Mouse (Mus musculus) CD4-positive, CD25-positive, alpha-beta regulatory T cell, adult 9 weeks (primary cell): ENCODE results near the gene Mon2. TPM values are rescaled to one million over a fixed set of nuclear protein-coding genes. Genes with fewer than 3 reads are reported as not detected.

Experiments used
- polyA plus RNA-seq: library from polyadenylated mRNA; unstranded; fragments of 100-300 nt; shearing (Covaris generic); gene quantifications from one replicate; pipeline ENCODE4 v1.2.1, GENCODE M21; 2017

The Mon2 gene
- 22.3 TPM for polyA plus RNA-seq

GRCm38 (mm10) chr10:123076245-123077023 is at the start of gene Mon2:
TSS of gene Mon2 (minus strand) at chr10:123076505.

Other genes with a start within 250 kb of the Mon2 start
- 131 TPM for gene Usp15, start 120.5 kb upstream of the Mon2 start, polyA plus RNA-seq
- not detected for gene Fam19a2, start 187.5 kb upstream of the Mon2 start, polyA plus RNA-seq